Mouse (Mus musculus) G1E (cell line): Measurements from ENCODE around the gene Plxnc1. TPM values are rescaled to one million over a fixed set of nuclear protein-coding genes. Genes with fewer than 3 reads are reported as not detected.

Experiments used
- ATAC-seq: 2 replicates; pipeline ENCODE4 v1.8.0; 2016; ENCODE audit warnings: mild to moderate bottlenecking; ENCODE audit not compliant: insufficient number of reproducible peaks, poor library complexity, low FRiP score, severe bottlenecking; ENCODE audit errors: extremely low read depth
- DNase-seq: peaks from one replicate; pipeline ENCODE4 v3.0.0; 2012; ENCODE audit warnings: low spot score
- H3K27me3 ChIP-seq: 2 replicates; pipeline ENCODE4 v1.6.1; 2012; ENCODE audit warnings: mild to moderate bottlenecking, low read length, inconsistent platforms; ENCODE audit not compliant: insufficient read depth
- H3K36me3 ChIP-seq: replicated peaks from 2 replicates; pipeline ENCODE3; 2012; ENCODE audit warnings: mild to moderate bottlenecking, inconsistent platforms
- H3K4me1 ChIP-seq: 2 replicates; pipeline ENCODE4 v1.6.1; 2012; ENCODE audit warnings: low read depth, low read length, inconsistent platforms, mixed read lengths; ENCODE audit not compliant: insufficient read depth
- H3K4me3 ChIP-seq: 2 replicates; pipeline ENCODE4 v1.5.1; 2012; ENCODE audit warnings: low read depth, mild to moderate bottlenecking, inconsistent platforms, low read length, moderate library complexity, mixed read lengths
- H3K9me3 ChIP-seq: replicated peaks from 2 replicates; pipeline ENCODE4 v1.6.1; 2012; ENCODE audit warnings: inconsistent platforms
- CTCF ChIP-seq: IDR thresholded peaks from 2 replicates; pipeline ENCODE4 v1.5.1; 2012; ENCODE audit warnings: low read depth, low read length, inconsistent platforms, mixed read lengths
- GATA1 ChIP-seq: IDR thresholded peaks from 2 replicates; pipeline ENCODE4 v1.6.1; 2012; ENCODE audit warnings: borderline replicate concordance, low read length, inconsistent platforms, mixed read lengths
- GATA2 ChIP-seq: IDR thresholded peaks from 2 replicates; pipeline ENCODE4 v1.6.1; 2012; ENCODE audit warnings: low read depth, low read length, inconsistent platforms, borderline replicate concordance
- POLR2AphosphoS5 ChIP-seq: IDR thresholded peaks from 2 replicates; pipeline ENCODE4 v1.6.1; 2012; ENCODE audit warnings: low read depth, low read length, inconsistent platforms; ENCODE audit not compliant: insufficient replicate concordance
- TAL1 ChIP-seq: conservative IDR thresholded peaks from 2 replicates; pipeline ENCODE4 v1.6.1; 2012; ENCODE audit warnings: low read depth, low read length, inconsistent platforms, mixed read lengths
- polyA plus RNA-seq: library from polyadenylated mRNA; stranded (reverse); fragments of >175 nt; gene quantifications from 2 replicates; pipeline ENCODE4 v1.2.3, GENCODE M21; 2012
- total RNA-seq, 2 experiments: library from RNA; stranded (forward) in 1 of 2; stranded (reverse) in 1 of 2; fragments of 200-1000 nt in 1 of 2; fragments of >200 nt in 1 of 2; fragmentation: Nextera tagmentation in 1 of 2; gene quantifications; 2 replicates each; pipeline ENCODE4 v1.2.3; 2014 to 2017

Gene Plxnc1
- total and polyA plus RNA-seq, 3 experiments, result 23.0 to 163 (median 131) TPM

- H3K4me1 ChIP-seq, result peaks cover 7% of the 10 kb centered on the region; the same call in 1 of the 2 replicates
- ATAC-seq, result no peak
Measured at GRCm38 (mm10) chr10:94794666-94795244, 149.9 kb downstream of the Plxnc1 start.

DNA sequence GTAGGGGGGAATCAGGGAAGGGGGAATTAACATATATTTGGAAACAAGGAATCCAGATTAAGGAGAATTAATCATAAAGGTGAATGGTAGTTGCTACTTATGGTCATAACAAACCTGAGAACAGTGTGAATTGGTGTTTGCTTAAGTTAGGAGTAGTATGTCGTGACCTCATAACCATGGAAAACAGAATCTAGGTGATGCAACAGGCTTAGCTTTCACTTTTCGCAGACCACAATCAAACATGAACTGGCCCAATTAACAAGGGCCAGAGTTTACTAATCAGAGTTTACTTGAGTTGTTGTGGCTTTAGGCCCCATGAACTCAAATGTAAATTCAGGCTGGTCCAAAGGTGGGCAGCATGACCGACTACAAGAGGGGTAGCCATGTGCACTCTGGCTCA is 150.7 kb downstream of the Plxnc1 start:
- no peak for DNase-seq
- H3K36me3 ChIP-seq, result peaks cover 73% of the 10 kb centered on the region
- ATAC-seq, result no peak
- no peak overlapping the region for H3K4me3 ChIP-seq
- TF ChIP-seq CTCF, result no peak
- TF ChIP-seq TAL1, result no peak
- TF ChIP-seq POLR2AphosphoS5, result no peak
- no peak for TF ChIP-seq GATA2
- no peak for TF ChIP-seq GATA1
- peaks cover 7% of the 10 kb centered on the region; the same call in 1 of the 2 replicates for H3K4me1 ChIP-seq
- H3K27me3 ChIP-seq, result no peaks in the 10 kb centered on the region
- H3K9me3 ChIP-seq, result no peaks in the 10 kb centered on the region

More at GRCm38 (mm10) chr10:94794666-94795244, 149.9 kb downstream of the Plxnc1 start:
- H3K9me3 ChIP-seq, result no peaks in the 10 kb centered on the region
- H3K4me3 ChIP-seq, result no peak overlapping the region
- peaks cover 74% of the 10 kb centered on the region for H3K36me3 ChIP-seq
- TF ChIP-seq GATA1, result no peak
- no peak for TF ChIP-seq POLR2AphosphoS5
- TF ChIP-seq CTCF, result no peak
- TF ChIP-seq GATA2, result no peak
- no peak for TF ChIP-seq TAL1
- DNase-seq, result no peak
- H3K27me3 ChIP-seq, result no peaks in the 10 kb centered on the region

DNA sequence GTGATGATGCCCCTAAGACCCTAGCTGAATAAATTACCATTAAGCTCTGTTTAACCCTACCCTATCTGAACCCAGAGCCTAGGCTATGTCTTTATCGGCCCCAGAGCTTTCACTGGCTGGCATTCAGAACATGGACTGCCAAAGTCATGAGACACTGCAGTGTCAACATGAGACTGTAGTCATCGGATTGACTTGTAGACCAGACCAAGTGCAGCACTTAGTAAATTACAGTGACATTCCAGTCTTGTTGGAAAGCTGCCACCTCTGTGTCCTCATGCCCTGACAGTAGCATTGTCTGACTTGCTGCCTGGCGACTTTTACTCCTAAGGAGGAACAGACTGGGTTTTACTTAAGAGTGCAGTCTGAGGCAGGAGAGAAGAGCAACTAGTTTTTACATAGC is 155.4 kb downstream of the Plxnc1 start:
- TF ChIP-seq CTCF (no peak), TAL1 (no peak), GATA1 (no peak), GATA2 (no peak), POLR2AphosphoS5 (no peak)
- no peaks in the 10 kb centered on the region for H3K27me3 ChIP-seq
- no peaks in the 10 kb centered on the region for H3K9me3 ChIP-seq
- DNase-seq (no peak), ATAC-seq (no peak)
- peaks cover 58% of the 10 kb centered on the region for H3K36me3 ChIP-seq
- no peak overlapping the region for H3K4me3 ChIP-seq
- H3K4me1 ChIP-seq, result peaks cover 7% of the 10 kb centered on the region; the same call in 1 of the 2 replicates

DNA sequence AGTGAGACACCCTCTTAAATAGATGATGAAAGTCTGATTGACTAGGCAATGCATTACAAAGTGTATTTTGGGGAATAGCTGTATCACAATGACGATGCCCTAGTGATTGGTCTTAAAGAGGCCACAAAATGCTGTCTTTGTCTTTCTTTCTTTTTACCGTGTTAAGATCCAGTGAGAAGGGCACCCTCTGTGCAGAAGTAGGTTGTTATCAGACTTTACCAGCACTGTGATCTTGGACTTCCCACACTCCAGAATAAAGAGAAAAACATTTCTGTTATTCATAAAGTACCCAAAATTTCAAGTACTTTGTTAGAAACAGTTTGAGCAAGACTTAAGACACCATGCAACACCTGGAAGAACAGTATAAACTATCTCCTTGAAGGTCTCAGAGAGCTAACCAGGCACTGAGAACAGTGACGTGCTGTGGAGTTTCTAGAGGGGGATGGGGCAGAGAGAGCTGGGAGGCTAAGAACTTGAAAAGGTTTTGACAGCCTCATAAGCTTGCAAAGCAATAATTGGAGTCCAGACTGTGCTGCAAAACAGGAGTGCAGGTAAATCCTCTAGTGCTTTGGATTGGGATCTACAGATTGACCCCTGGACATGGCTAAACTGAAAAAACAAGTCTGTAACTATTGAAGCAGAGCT is 163.9 kb downstream of the Plxnc1 start:
- no peak for DNase-seq
- Histone ChIP-seq H3K27me3 (no peaks in the 10 kb centered on the region), H3K36me3 (peaks cover 34% of the 10 kb centered on the region), H3K4me3 (no peak overlapping the region), H3K4me1 (peaks cover 16% of the 10 kb centered on the region), H3K9me3 (no peaks in the 10 kb centered on the region)
- no peak for ATAC-seq
- TF ChIP-seq GATA1 (no peak), CTCF (no peak), POLR2AphosphoS5 (no peak), TAL1 (no peak), GATA2 (no peak)

DNA sequence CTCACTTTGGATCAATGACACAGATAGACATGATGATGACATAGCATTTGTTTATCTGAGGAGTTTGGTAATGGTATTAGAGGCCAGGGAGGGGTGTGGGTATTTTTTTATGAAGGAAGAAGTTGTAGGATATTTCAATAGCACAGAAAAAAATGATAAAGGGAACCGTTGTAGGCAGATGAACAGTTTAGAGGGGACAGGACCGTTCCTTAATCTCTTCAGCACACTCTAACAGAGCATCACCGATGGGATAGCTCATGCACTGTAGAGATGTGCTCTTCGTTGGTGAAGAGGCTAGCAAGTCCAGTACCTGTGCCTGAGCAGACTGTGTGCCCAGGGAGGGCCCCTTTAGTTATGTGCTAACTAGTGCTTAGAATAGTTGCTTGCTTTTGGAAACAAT is 165.3 kb downstream of the Plxnc1 start:
- TF ChIP-seq TAL1 (no peak), POLR2AphosphoS5 (no peak), GATA1 (no peak), CTCF (no peak), GATA2 (no peak)
- no peak for ATAC-seq
- DNase-seq, result no peak
- no peak overlapping the region for H3K4me3 ChIP-seq
- H3K27me3 ChIP-seq, result no peaks in the 10 kb centered on the region
- peaks cover 34% of the 10 kb centered on the region for H3K36me3 ChIP-seq
- H3K4me1 ChIP-seq, result peaks cover 16% of the 10 kb centered on the region
- no peaks in the 10 kb centered on the region for H3K9me3 ChIP-seq

- no peaks in the 10 kb centered on the region for H3K27me3 ChIP-seq
- no peak for ATAC-seq
- H3K4me3 ChIP-seq, result no peak overlapping the region
- H3K36me3 ChIP-seq, result peaks cover 42% of the 10 kb centered on the region
- H3K9me3 ChIP-seq, result no peaks in the 10 kb centered on the region
- peaks cover 16% of the 10 kb centered on the region for H3K4me1 ChIP-seq
- DNase-seq, result no peak
- no peak for TF ChIP-seq GATA2
- no peak for TF ChIP-seq POLR2AphosphoS5
- no peak for TF ChIP-seq GATA1
- no peak for TF ChIP-seq CTCF
- TF ChIP-seq TAL1, result no peak
Measured at GRCm38 (mm10) chr10:94777576-94777975, 167.1 kb downstream of the Plxnc1 start.
